19 mouse cellular contexts compared by ENCODE assay signal in the genomic region with DNA sequence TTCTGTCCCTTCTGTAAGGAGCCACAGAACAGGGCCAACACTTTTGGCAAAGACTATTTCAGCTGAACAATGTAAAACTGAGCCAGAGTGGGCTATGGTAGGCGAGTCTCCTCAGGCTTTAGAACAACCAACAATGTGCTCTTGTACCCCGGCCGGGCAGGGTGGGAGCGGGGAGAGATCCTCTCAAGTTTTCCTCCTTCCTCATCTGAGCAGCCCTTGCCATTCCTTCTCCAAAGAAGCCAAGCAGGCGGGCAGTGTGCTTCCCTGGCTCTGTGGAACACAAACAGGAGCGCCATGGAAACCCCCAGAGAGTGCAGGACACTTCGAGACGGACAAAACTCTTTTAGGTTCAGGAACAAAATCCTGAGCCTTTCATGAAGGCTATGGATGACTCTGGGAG. TPM values are rescaled to one million over a fixed set of nuclear protein-coding genes. Genes with fewer than 3 reads are reported as not detected.
A peak's percentile ranks its signal among the peaks of the same experiment; 100 is the strongest.
DNase-seq lines count a peak whose midpoint lies in the region; ATAC-seq and TF ChIP-seq lines count a peak whose summit lies in the region.
"Had no signal": no experiment of that assay in that cellular context is flagged by ENCODE, and none has a peak within 500 bp of the region (broad histone marks: within the 10 kb centered on the region; RNA-seq: fewer than 3 reads in every experiment).

No protein-coding gene starts in this region.

- no peak for TF ChIP-seq CTCF in forebrain, postnatal 0 days (IDR thresholded peaks at IDR 0.05; ENCODE audit: low read depth)
- no peak for TF ChIP-seq CTCF in layer of hippocampus, adult 2 months (conservative IDR thresholded peaks at IDR 0.05)
- no peak for TF ChIP-seq CTCF in olfactory bulb, adult 2 months (IDR thresholded peaks at IDR 0.05; ENCODE audit: insufficient read depth, low read depth, low read length)

- DNase-seq in forebrain, postnatal 0 days = peak; percentile 13
- DNase-seq in layer of hippocampus, adult 2 months (ENCODE audit: low spot score in 2 of 2) = no peak
- no peak for DNase-seq in layer of hippocampus, adult 9-10 months (ENCODE audit: low spot score)
- no peak for DNase-seq in midbrain, embryonic 14.5 days
- DNase-seq: adrenal gland, adult 2 months; gastrocnemius, postnatal 10 days; heart, adult 18-20 months; kidney, adult 18-20 months; kidney, postnatal 10 days; right cerebral cortex, postnatal 25 days; thymus, postnatal 25 days had no signal

- H3K4me1 ChIP-seq in forebrain, postnatal 0 days (ENCODE audit: insufficient read depth) = no peaks in the 10 kb centered on the region
- H3K4me1 ChIP-seq in forebrain, embryonic 13.5 days = peaks cover 15% of the 10 kb centered on the region; the same call in 1 of the 2 replicates
- peaks cover 10% of the 10 kb centered on the region for H3K4me1 ChIP-seq in midbrain, embryonic 16.5 days (ENCODE audit: control insufficient read depth, insufficient read depth, low read length)
- peaks cover 7% of the 10 kb centered on the region for H3K4me1 ChIP-seq in midbrain, embryonic 14.5 days (ENCODE audit: control insufficient read depth, insufficient read depth, low read length)
- H3K4me1 ChIP-seq in olfactory bulb, adult 2 months (ENCODE audit: control insufficient read depth, insufficient read depth, low read length) = peaks cover 26% of the 10 kb centered on the region
- H3K4me1 ChIP-seq: forebrain, embryonic 15.5 days had no signal

- no peak overlapping the region for H3K4me3 ChIP-seq in forebrain, postnatal 0 days (ENCODE audit: low read depth, low read length)
- H3K4me3 ChIP-seq in forebrain, embryonic 13.5 days = no peak overlapping the region
- H3K4me3 ChIP-seq in layer of hippocampus, adult 2 months = no peak overlapping the region
- H3K4me3 ChIP-seq in midbrain, embryonic 16.5 days (ENCODE audit: low read depth, low read length) = no peak overlapping the region
- no peak overlapping the region for H3K4me3 ChIP-seq in midbrain, embryonic 14.5 days (replicated peaks; ENCODE audit: low read depth, low read length)
- no peak overlapping the region for H3K4me3 ChIP-seq in olfactory bulb, adult 2 months (ENCODE audit: insufficient read depth, low read depth, low read length)
- H3K4me3 ChIP-seq: erythroblast, embryonic 14.5 days; forebrain, embryonic 15.5 days; limb, embryonic 12.5 days had no signal

- H3K36me3 ChIP-seq in forebrain, postnatal 0 days (ENCODE audit: insufficient read depth) = peaks cover 35% of the 10 kb centered on the region
- H3K36me3 ChIP-seq in forebrain, embryonic 13.5 days (ENCODE audit: poor library complexity, severe bottlenecking) = peaks cover 58% of the 10 kb centered on the region
- peaks cover 16% of the 10 kb centered on the region for H3K36me3 ChIP-seq in midbrain, embryonic 16.5 days (ENCODE audit: control insufficient read depth, insufficient read depth, low read length)
- peaks cover 37% of the 10 kb centered on the region for H3K36me3 ChIP-seq in midbrain, embryonic 14.5 days (ENCODE audit: control insufficient read depth, insufficient read depth, low read length)

- no peak overlapping the region for H3K4me2 ChIP-seq in forebrain, postnatal 0 days (ENCODE audit: low read depth)
- no peak overlapping the region for H3K4me2 ChIP-seq in forebrain, embryonic 13.5 days
- no peak overlapping the region for H3K4me2 ChIP-seq in midbrain, embryonic 16.5 days (ENCODE audit: low read length)
- H3K4me2 ChIP-seq in midbrain, embryonic 14.5 days (ENCODE audit: low read length) = no peak overlapping the region
- H3K4me2 ChIP-seq: forebrain, embryonic 15.5 days; limb, embryonic 12.5 days had no signal

- 75% methylated on average over 8 of the region's 8 CpGs for WGBS in forebrain, postnatal 0 days
- 87% methylated on average over 8 of the region's 8 CpGs for WGBS in forebrain, embryonic 13.5 days
- 78% methylated on average over 8 of the region's 8 CpGs for WGBS in midbrain, embryonic 16.5 days
- 75% methylated on average over 8 of the region's 8 CpGs for WGBS in midbrain, embryonic 14.5 days
- 50% methylated on average over 8 of the region's 8 CpGs for WGBS in olfactory bulb, adult 2 months

- no peak for TF ChIP-seq POLR2A in olfactory bulb, adult 2 months (IDR thresholded peaks at IDR 0.05; ENCODE audit: insufficient read depth, low read depth, low read length)

- no peaks in the 10 kb centered on the region for H3K27me3 ChIP-seq in forebrain, postnatal 0 days (ENCODE audit: insufficient read depth, low read length)
- no peaks in the 10 kb centered on the region for H3K27me3 ChIP-seq in forebrain, embryonic 13.5 days
- no peaks in the 10 kb centered on the region for H3K27me3 ChIP-seq in midbrain, embryonic 16.5 days (ENCODE audit: control insufficient read depth, insufficient read depth, low read depth, low read length)
- no peaks in the 10 kb centered on the region for H3K27me3 ChIP-seq in midbrain, embryonic 14.5 days (ENCODE audit: control insufficient read depth, insufficient read depth, low read length)
- H3K27me3 ChIP-seq: forebrain, embryonic 15.5 days; limb, embryonic 12.5 days had no signal

- H3K27ac ChIP-seq in forebrain, postnatal 0 days (ENCODE audit: low read depth, low read length) = peak overlapping the region; percentile 57; the same call in 1 of the 2 replicates
- no peak overlapping the region for H3K27ac ChIP-seq in forebrain, embryonic 13.5 days
- peak overlapping the region; percentile 73 for H3K27ac ChIP-seq in layer of hippocampus, adult 2 months
- peak overlapping the region; percentile 43; the same call in 1 of the 2 replicates for H3K27ac ChIP-seq in midbrain, embryonic 16.5 days (ENCODE audit: low read length)
- no peak overlapping the region for H3K27ac ChIP-seq in midbrain, embryonic 14.5 days (replicated peaks; ENCODE audit: low read depth, low read length)
- H3K27ac ChIP-seq in olfactory bulb, adult 2 months (ENCODE audit: insufficient read depth, low read depth, low read length) = peak overlapping the region; percentile 59
- H3K27ac ChIP-seq: forebrain, embryonic 15.5 days; limb, embryonic 12.5 days; liver, embryonic 14.5 days had no signal

- H3K9me3 ChIP-seq in forebrain, postnatal 0 days (ENCODE audit: low read length) = no peaks in the 10 kb centered on the region
- no peaks in the 10 kb centered on the region for H3K9me3 ChIP-seq in forebrain, embryonic 13.5 days (replicated peaks)
- no peaks in the 10 kb centered on the region for H3K9me3 ChIP-seq in midbrain, embryonic 16.5 days (replicated peaks; ENCODE audit: control insufficient read depth, low read length, poor library complexity, severe bottlenecking)
- no peaks in the 10 kb centered on the region for H3K9me3 ChIP-seq in midbrain, embryonic 14.5 days (ENCODE audit: control insufficient read depth, low read length)
- H3K9me3 ChIP-seq: forebrain, embryonic 15.5 days; limb, embryonic 12.5 days had no signal

- ATAC-seq in forebrain, postnatal 0 days = peak; percentile 88
- ATAC-seq in forebrain, embryonic 13.5 days = no peak
- peak; percentile 61; the same call in 1 of the 2 replicates for ATAC-seq in midbrain, embryonic 16.5 days
- no peak for ATAC-seq in midbrain, embryonic 14.5 days (ENCODE audit: low FRiP score, low TSS enrichment)
- ATAC-seq: forebrain, embryonic 15.5 days; lung, postnatal 0 days had no signal

- no peak overlapping the region for H3K9ac ChIP-seq in forebrain, postnatal 0 days
- no peak overlapping the region for H3K9ac ChIP-seq in forebrain, embryonic 13.5 days
- H3K9ac ChIP-seq in midbrain, embryonic 16.5 days (ENCODE audit: low read depth, low read length) = no peak overlapping the region
- no peak overlapping the region for H3K9ac ChIP-seq in midbrain, embryonic 14.5 days (replicated peaks; ENCODE audit: low read length)
- H3K9ac ChIP-seq: forebrain, embryonic 15.5 days; limb, embryonic 12.5 days; liver, embryonic 14.5 days had no signal

RNA-seq across cellular contexts. Expression of a gene that starts 15.4 kb away (rescaled TPM):
- total RNA-seq in forebrain, postnatal 0 days (2014; rRNA removed) = 137 and 145 TPM in 2 replicates
- 165 and 231 TPM in 2 replicates for polyA plus RNA-seq in forebrain, postnatal 0 days (2015; fragmentation: Nextera tagmentation; extraction: Ambion mirVana)
- 60.7 and 81.8 TPM in 2 replicates for polyA plus RNA-seq in forebrain, embryonic 13.5 days (2015; fragmentation: Nextera tagmentation; extraction: Ambion mirVana)
- total RNA-seq in layer of hippocampus, adult 2 months (2021) = 100 to 1,000 TPM; 216 to 229 TPM
- polyA plus RNA-seq in midbrain, embryonic 16.5 days (2015; fragmentation: Nextera tagmentation; extraction: Ambion mirVana) = 149 and 180 TPM in 2 replicates
- polyA plus RNA-seq in midbrain, embryonic 14.5 days (2014; fragmentation: Nextera tagmentation; extraction: Ambion mirVana) = 122 and 129 TPM in 2 replicates
- 125 and 417 TPM in 2 replicates for polyA plus RNA-seq in olfactory bulb, adult 2 months (2012; ENCODE audit: insufficient read depth, insufficient read length, low replicate concordance, missing spikeins)

RNA-seq across cellular contexts. Expression of a gene that starts 44.1 kb away (rescaled TPM):
- 16.3 and 25.0 TPM in 2 replicates for total RNA-seq in forebrain, postnatal 0 days (2014; rRNA removed)
- 6.7 and 11.2 TPM in 2 replicates for polyA plus RNA-seq in forebrain, postnatal 0 days (2015; fragmentation: Nextera tagmentation; extraction: Ambion mirVana)
- polyA plus RNA-seq in forebrain, embryonic 13.5 days (2015; fragmentation: Nextera tagmentation; extraction: Ambion mirVana) = 14.0 and 18.3 TPM in 2 replicates
- 10 to 100 TPM; 20.4 to 20.9 TPM for total RNA-seq in layer of hippocampus, adult 2 months (2021)
- 17.5 and 19.3 TPM in 2 replicates for polyA plus RNA-seq in midbrain, embryonic 16.5 days (2015; fragmentation: Nextera tagmentation; extraction: Ambion mirVana)
- 14.5 and 20.5 TPM in 2 replicates for polyA plus RNA-seq in midbrain, embryonic 14.5 days (2014; fragmentation: Nextera tagmentation; extraction: Ambion mirVana)
- polyA plus RNA-seq in olfactory bulb, adult 2 months (2012; ENCODE audit: insufficient read depth, insufficient read length, low replicate concordance, missing spikeins) = not detected in 2 replicates

RNA-seq across cellular contexts. Expression of a gene that starts 58.0 kb away (rescaled TPM):
- total RNA-seq in forebrain, postnatal 0 days (2014; rRNA removed) = 0.62 and 1.1 TPM in 2 replicates
- 0.23 and 0.44 TPM in 2 replicates for polyA plus RNA-seq in forebrain, postnatal 0 days (2015; fragmentation: Nextera tagmentation; extraction: Ambion mirVana)
- 0.27 and 0.35 TPM in 2 replicates for polyA plus RNA-seq in forebrain, embryonic 13.5 days (2015; fragmentation: Nextera tagmentation; extraction: Ambion mirVana)
- 1 to 10 TPM; 3.2 to 4.2 TPM for total RNA-seq in layer of hippocampus, adult 2 months (2021)
- polyA plus RNA-seq in midbrain, embryonic 16.5 days (2015; fragmentation: Nextera tagmentation; extraction: Ambion mirVana) = 0.19 and 0.72 TPM in 2 replicates
- polyA plus RNA-seq in midbrain, embryonic 14.5 days (2014; fragmentation: Nextera tagmentation; extraction: Ambion mirVana) = 0.15 and 0.62 TPM in 2 replicates
- polyA plus RNA-seq in olfactory bulb, adult 2 months (2012; ENCODE audit: insufficient read depth, insufficient read length, low replicate concordance, missing spikeins) = not detected in 2 replicates
- polyA plus RNA-seq: erythroblast, embryonic 14.5 days had no signal

Comparison
In these comparisons a context has a peak if more than half of its experiments do, and no peak if none do; other contexts are left out.
1. ATAC-seq: peak in forebrain, postnatal 0 days (single experiment) and midbrain, embryonic 16.5 days (single experiment); none in forebrain, embryonic 13.5 days (single experiment) and midbrain, embryonic 14.5 days (single experiment).
2. H3K27ac ChIP-seq: peak in forebrain, postnatal 0 days (single experiment), layer of hippocampus, adult 2 months (single experiment), midbrain, embryonic 16.5 days (single experiment) and olfactory bulb, adult 2 months (single experiment); none in forebrain, embryonic 13.5 days (single experiment) and midbrain, embryonic 14.5 days (single experiment).